Mouse (Mus musculus): Measurements from ENCODE around the gene Smarca5.

Smarca5 gene

GRCm38 (mm10) chr8:80739155-80739924, at the start of gene Smarca5:
Gene Smarca5 (minus strand): TSS chr8:80739497.
- DNase-seq (ENCODE audit: low spot score in 2 of 2) = peak; percentile 89 to 93

- DNase-seq (ENCODE audit: low spot score in 2 of 2) = no peak
Measured at GRCm38 (mm10) chr8:80784559-80784958, 45.3 kb upstream of the Smarca5 start.

- no peak for DNase-seq (ENCODE audit: low spot score in 2 of 2)
Measured at GRCm38 (mm10) chr8:80783271-80783670, 44.0 kb upstream of the Smarca5 start.

- DNase-seq (ENCODE audit: low spot score in 2 of 2) = no peak
Measured at GRCm38 (mm10) chr8:80781338-80781737, 42.0 kb upstream of the Smarca5 start.

- no peak for DNase-seq (ENCODE audit: low spot score in 2 of 2)
Measured at GRCm38 (mm10) chr8:80780271-80780670, 41.0 kb upstream of the Smarca5 start.

- no peak for DNase-seq (ENCODE audit: low spot score in 2 of 2)
Measured at GRCm38 (mm10) chr8:80776436-80776835, 37.1 kb upstream of the Smarca5 start.

GRCm38 (mm10) chr8:80772732-80773460, 33.6 kb upstream of the Smarca5 start:
- DNase-seq (ENCODE audit: low spot score in 2 of 2) = no peak

GRCm38 (mm10) chr8:80768451-80768850, 29.2 kb upstream of the Smarca5 start:
- DNase-seq (ENCODE audit: low spot score in 2 of 2) = no peak

GRCm38 (mm10) chr8:80753017-80753715, 13.9 kb upstream of the Smarca5 start:
- peak; percentile 78 to 83 for DNase-seq (ENCODE audit: low spot score in 2 of 2)

GRCm38 (mm10) chr8:80752429-80752828, 13.1 kb upstream of the Smarca5 start:
- no peak for DNase-seq (ENCODE audit: low spot score in 2 of 2)

GRCm38 (mm10) chr8:80749091-80749490, 9.8 kb upstream of the Smarca5 start:
- DNase-seq (ENCODE audit: low spot score in 2 of 2) = no peak

- DNase-seq (ENCODE audit: low spot score in 2 of 2) = no peak
Measured at GRCm38 (mm10) chr8:80739932-80740331, 635 bp upstream of the Smarca5 start.

- peak; percentile 36 to 37 for DNase-seq (ENCODE audit: low spot score in 2 of 2)
Measured at GRCm38 (mm10) chr8:80738388-80739154, 726 bp downstream of the Smarca5 start.

GRCm38 (mm10) chr8:80738046-80738387, 1.3 kb downstream of the Smarca5 start:
- no peak for DNase-seq (ENCODE audit: low spot score in 2 of 2)

GRCm38 (mm10) chr8:80732326-80732725, 7.0 kb downstream of the Smarca5 start:
- DNase-seq (ENCODE audit: low spot score in 2 of 2) = no peak

GRCm38 (mm10) chr8:80714461-80714860, 24.8 kb downstream of the Smarca5 start:
- no peak for DNase-seq (ENCODE audit: low spot score in 2 of 2)

- no peak for DNase-seq (ENCODE audit: low spot score in 2 of 2)
Measured at GRCm38 (mm10) chr8:80710670-80711400, 28.5 kb downstream of the Smarca5 start.

GRCm38 (mm10) chr8:80688141-80688540, 51.2 kb downstream of the Smarca5 start:
- DNase-seq (ENCODE audit: low spot score in 2 of 2) = peak; percentile 25 to 57

GRCm38 (mm10) chr8:80683756-80684335, 55.5 kb downstream of the Smarca5 start:
- DNase-seq (ENCODE audit: low spot score in 2 of 2) = no peak

GRCm38 (mm10) chr8:80682594-80682993, 56.7 kb downstream of the Smarca5 start:
- DNase-seq (ENCODE audit: low spot score in 2 of 2) = no peak

Measured in frontal cortex, postnatal 25 days (tissue).